Mouse (Mus musculus): ENCODE measurements around the gene Aanat.

- TF ChIP-seq CTCF (IDR thresholded peaks at IDR 0.05; ENCODE audit: control insufficient read depth, insufficient read depth, insufficient replicate concordance, low read depth, low read length) = no peak
- TF ChIP-seq POLR2A (IDR thresholded peaks at IDR 0.05; ENCODE audit: control insufficient read depth, low read depth, low read length) = no peak
Observed at GRCm38 (mm10) chr11:116644225-116645112, 58.2 kb downstream of the Aanat start.

All from testis, adult 2 months (tissue).